Comparison of ENCODE assay signal across 15 mouse cellular contexts in the genomic region with DNA sequence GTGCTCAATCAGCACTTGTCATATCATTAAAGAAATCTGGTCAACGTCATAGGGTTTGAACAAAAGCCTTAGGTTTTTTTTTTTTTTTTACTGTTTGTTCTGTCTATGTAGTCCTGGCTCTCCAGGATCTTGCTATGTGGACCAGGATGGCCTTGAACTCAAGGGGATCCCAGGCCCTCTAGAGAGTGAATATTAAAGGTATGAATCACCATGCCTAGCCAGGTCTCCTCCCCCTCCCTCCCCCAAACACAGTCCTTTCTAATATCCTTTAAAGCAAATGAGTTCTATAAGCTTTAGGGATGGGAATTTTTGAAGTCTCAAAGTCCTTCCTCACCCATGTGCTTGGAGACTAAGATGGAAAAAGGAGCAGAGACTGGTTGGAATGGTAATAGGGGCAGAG.
"Had no signal": no experiment of that assay in that cellular context is flagged by ENCODE, and none has a peak within 500 bp of the region (broad histone marks: within the 10 kb centered on the region; RNA-seq: fewer than 3 reads in every experiment).

No protein-coding gene starts in this region.

- H3K27ac ChIP-seq: lung, embryonic 15.5 days; macrophage; midbrain, embryonic 13.5 days; midbrain, embryonic 15.5 days; neural tube, embryonic 12.5 days had no signal

- H3K4me1 ChIP-seq: midbrain, embryonic 13.5 days; midbrain, embryonic 15.5 days had no signal

- H3K36me3 ChIP-seq: lung, embryonic 15.5 days; midbrain, embryonic 13.5 days; midbrain, embryonic 15.5 days; neural tube, embryonic 12.5 days had no signal

- DNase-seq: liver, postnatal 0 days; lung, adult 2 months; lung, postnatal 14 days; lung, postnatal 36 days; right cerebral cortex, postnatal 14 days; spleen, adult 18-20 months; thymus, adult 18-20 months; thymus, postnatal 14 days; thymus, postnatal 36 days had no signal

- H3K4me3 ChIP-seq: lung, embryonic 15.5 days; megakaryocyte, embryonic 14.5 days; midbrain, embryonic 13.5 days; midbrain, embryonic 15.5 days; neural tube, embryonic 12.5 days had no signal

- H3K27me3 ChIP-seq: lung, embryonic 15.5 days; midbrain, embryonic 13.5 days; midbrain, embryonic 15.5 days; neural tube, embryonic 12.5 days had no signal
